Mouse (Mus musculus) hindbrain, postnatal 0 days (tissue): ENCODE data around the gene Hist1h1a. TPM values are rescaled to one million over a fixed set of nuclear protein-coding genes. Genes with fewer than 3 reads are reported as not detected.

Source experiments
- ATAC-seq: fragments of 200-750 bp; cut with Nextera tagmentation; 2 replicates; pipeline ENCODE4 v1.8.0; 2017; ENCODE audit warnings: mild to moderate bottlenecking, moderate TSS enrichment, moderate library complexity
- DNase-seq: peaks from one replicate; pipeline ENCODE4 v3.0.0-alpha.2; 2015; ENCODE audit warnings: low spot score
- H3K27ac ChIP-seq: fragments of 300-500 bp; sonication (generic); 2 replicates; pipeline ENCODE4 v1.5.1; 2014; ENCODE audit warnings: mild to moderate bottlenecking
- H3K27me3 ChIP-seq: fragments of 300-500 bp; sonication (generic); 2 replicates; pipeline ENCODE4 v1.6.1; 2014; ENCODE audit warnings: low read length, mixed read lengths; ENCODE audit not compliant: insufficient read depth
- H3K36me3 ChIP-seq: fragments of 300-500 bp; sonication (generic); 2 replicates; pipeline ENCODE4 v1.6.1; 2014; ENCODE audit warnings: low read length, mixed read lengths; ENCODE audit not compliant: insufficient read depth
- H3K4me1 ChIP-seq: fragments of 300-500 bp; sonication (generic); 2 replicates; pipeline ENCODE4 v1.6.1; 2014; ENCODE audit warnings: antibody characterized with exemption, low read length, mixed read lengths; ENCODE audit not compliant: insufficient read depth
- H3K4me2 ChIP-seq: fragments of 300-500 bp; sonication (generic); 2 replicates; pipeline ENCODE4 v1.6.1; 2014; ENCODE audit warnings: low read depth, mild to moderate bottlenecking, low read length, moderate library complexity, mixed read lengths
- H3K4me3 ChIP-seq: fragments of 300-500 bp; sonication (generic); 2 replicates; pipeline ENCODE4 v1.5.1; 2014; ENCODE audit warnings: low read length
- H3K9ac ChIP-seq: fragments of 300-500 bp; sonication (generic); replicated peaks from 2 replicates; pipeline ENCODE4 v1.6.1; 2014; ENCODE audit warnings: mild to moderate bottlenecking, low read length, moderate library complexity, mixed read lengths
- H3K9me3 ChIP-seq: fragments of 300-500 bp; sonication (generic); 2 replicates; pipeline ENCODE4 v1.6.1; 2016; ENCODE audit warnings: low read length, mixed read lengths
- CTCF ChIP-seq: IDR thresholded peaks from 2 replicates; pipeline ENCODE4 v1.5.1; 2016; ENCODE audit warnings: antibody characterized with exemption, control low read depth, low read depth
- WGBS: fragments of 180-500 bp; shearing (Covaris S2); extraction: QIAGEN DNeasy Blood & Tissue Kit; methylation state at CpG from one replicate; pipeline ENCODE4 v1.1.7; 2014; 5-methylcytosine and 5-hydroxymethylcytosine counted together
- polyA plus RNA-seq: library from polyadenylated mRNA; unstranded; fragments of >200 nt; fragmentation: Nextera tagmentation; extraction: Ambion mirVana; gene quantifications from 2 replicates; pipeline ENCODE4 v1.2.1, GENCODE M21; 2015
- total RNA-seq: library from RNA; depleted of rRNA; stranded (reverse); fragments of >200 nt; gene quantifications from 2 replicates; pipeline ENCODE4 v1.2.3, GENCODE M21; 2014

The Hist1h1a gene
- total and polyA plus RNA-seq, 2 experiments from 2014 or later = 0.61 to 241 TPM

- H3K4me1 ChIP-seq = 0 out of 2 replicates have a peak, but pooled peaks cover 4% of the 10 kb centered on the region
- no peaks in the 10 kb centered on the region for H3K36me3 ChIP-seq
- 6% methylated on average over 6 of the region's 6 CpGs for WGBS
- no peak for TF ChIP-seq CTCF
- H3K9ac ChIP-seq = no peak overlapping the region
- DNase-seq (no peak), ATAC-seq (no peak)
- no peak overlapping the region for H3K27ac ChIP-seq
- H3K4me3 ChIP-seq = peak overlapping the region; percentile 21; the same call in 1 of the 2 replicates
- H3K9me3 ChIP-seq = no peaks in the 10 kb centered on the region
- H3K4me2 ChIP-seq = peak overlapping the region; percentile 40
- no peaks in the 10 kb centered on the region for H3K27me3 ChIP-seq
Observed at GRCm38 (mm10) chr13:23752742-23753172, 10.7 kb upstream of the Hist1h1a start.

GRCm38 (mm10) chr13:23753314-23754078 is 10.0 kb upstream of the Hist1h1a start:
- H3K4me2 ChIP-seq = 0 out of 2 replicates have a peak overlapping the region, but pooled peaks have one; percentile 40
- no peak overlapping the region for H3K9ac ChIP-seq
- no peak for ATAC-seq
- H3K36me3 ChIP-seq = no peaks in the 10 kb centered on the region
- no peak for TF ChIP-seq CTCF
- 0 out of 2 replicates have a peak, but pooled peaks cover 4% of the 10 kb centered on the region for H3K4me1 ChIP-seq
- no peak overlapping the region for H3K4me3 ChIP-seq
- 59% methylated on average over 4 of the region's 4 CpGs for WGBS
- DNase-seq = no peak
- H3K27ac ChIP-seq = no peak overlapping the region
- no peaks in the 10 kb centered on the region for H3K9me3 ChIP-seq
- no peaks in the 10 kb centered on the region for H3K27me3 ChIP-seq

GRCm38 (mm10) chr13:23755000-23755399 is 8.5 kb upstream of the Hist1h1a start:
- Histone ChIP-seq H3K4me1 (0 out of 2 replicates have a peak, but pooled peaks cover 4% of the 10 kb centered on the region), H3K9ac (no peak overlapping the region), H3K27me3 (no peaks in the 10 kb centered on the region), H3K4me2 (no peak overlapping the region), H3K4me3 (no peak overlapping the region), H3K36me3 (no peaks in the 10 kb centered on the region), H3K27ac (no peak overlapping the region), H3K9me3 (no peaks in the 10 kb centered on the region)
- DNase-seq = no peak
- ATAC-seq = no peak
- no peak for TF ChIP-seq CTCF

GRCm38 (mm10) chr13:23756790-23757189 is 6.7 kb upstream of the Hist1h1a start, which contains the start of gene Hist1h4b:
Gene Hist1h4b, plus strand, starts transcription at chr13:23757013.
- DNase-seq (peak; percentile 95), ATAC-seq (peak; percentile 75)
- WGBS = 0% methylated on average over 13 of the region's 22 CpGs
- Histone ChIP-seq H3K9me3 (no peaks in the 10 kb centered on the region), H3K4me2 (peak within 1 kb of the TSS; percentile 50), H3K9ac (peak within 1 kb of the TSS; percentile 9; the same call in 1 of the 2 replicates), H3K36me3 (no peaks in the 10 kb centered on the region), H3K27me3 (no peaks in the 10 kb centered on the region), H3K4me1 (no peaks in the 10 kb centered on the region), H3K27ac (peak within 1 kb of the TSS; percentile 80), H3K4me3 (peak within 1 kb of the TSS; percentile 37)
- TF ChIP-seq CTCF = no peak

GRCm38 (mm10) chr13:23757211-23757773 is 6.2 kb upstream of the Hist1h1a start:
- WGBS = 1% methylated on average over 16 of the region's 23 CpGs
- Histone ChIP-seq H3K4me1 (no peaks in the 10 kb centered on the region), H3K4me2 (peak overlapping the region; percentile 50), H3K36me3 (no peaks in the 10 kb centered on the region), H3K4me3 (peak overlapping the region; percentile 37), H3K9me3 (no peaks in the 10 kb centered on the region), H3K27ac (peak overlapping the region; percentile 80), H3K9ac (peak overlapping the region; percentile 9; the same call in 1 of the 2 replicates), H3K27me3 (no peaks in the 10 kb centered on the region)
- ATAC-seq = no peak; the same call in 1 of the 2 replicates
- no peak for TF ChIP-seq CTCF
- peak; percentile 33 for DNase-seq

GRCm38 (mm10) chr13:23757921-23758320 is 5.5 kb upstream of the Hist1h1a start:
- Histone ChIP-seq H3K27ac (no peak overlapping the region), H3K9ac (no peak overlapping the region), H3K36me3 (no peaks in the 10 kb centered on the region), H3K4me2 (no peak overlapping the region), H3K9me3 (no peaks in the 10 kb centered on the region), H3K4me1 (no peaks in the 10 kb centered on the region), H3K27me3 (no peaks in the 10 kb centered on the region), H3K4me3 (no peak overlapping the region)
- 40% methylated on average over 3 of the region's 3 CpGs for WGBS
- no peak for DNase-seq
- no peak for ATAC-seq
- no peak for TF ChIP-seq CTCF
